Mouse (Mus musculus) limb, embryonic 15.5 days (tissue): ENCODE results near the gene Ano6. TPM values are rescaled to one million over a fixed set of nuclear protein-coding genes. Genes with fewer than 3 reads are reported as not detected.

Experiments
- ATAC-seq: fragments of 200-750 bp; cut with Nextera tagmentation; 2 replicates; pipeline ENCODE4 v1.8.0; 2017; ENCODE audit warnings: low read depth, moderate TSS enrichment; ENCODE audit not compliant: insufficient number of reproducible peaks, low FRiP score, low TSS enrichment
- H3K27ac ChIP-seq: fragments of 300-500 bp; sonication (generic); 2 replicates; pipeline ENCODE4 v1.5.1; 2015; ENCODE audit warnings: moderate library complexity, mild to moderate bottlenecking, inconsistent platforms
- H3K27me3 ChIP-seq: fragments of 300-500 bp; sonication (generic); 2 replicates; pipeline ENCODE4 v1.6.1; 2015; ENCODE audit warnings: inconsistent platforms
- H3K36me3 ChIP-seq: fragments of 300-500 bp; sonication (generic); 2 replicates; pipeline ENCODE4 v1.6.1; 2015; ENCODE audit warnings: inconsistent platforms
- H3K4me1 ChIP-seq: fragments of 300-500 bp; sonication (generic); 2 replicates; pipeline ENCODE4 v1.6.1; 2015; ENCODE audit warnings: inconsistent platforms
- H3K4me2 ChIP-seq: fragments of 300-500 bp; sonication (generic); 2 replicates; pipeline ENCODE4 v1.6.1; 2015; ENCODE audit warnings: mild to moderate bottlenecking, inconsistent platforms
- H3K4me3 ChIP-seq: fragments of 300-500 bp; sonication (generic); 2 replicates; pipeline ENCODE4 v1.5.1; 2015; ENCODE audit warnings: mild to moderate bottlenecking, inconsistent platforms
- H3K9ac ChIP-seq: fragments of 300-500 bp; sonication (generic); 2 replicates; pipeline ENCODE4 v1.6.1; 2015; ENCODE audit warnings: inconsistent platforms
- H3K9me3 ChIP-seq: fragments of 300-500 bp; sonication (generic); 2 replicates; pipeline ENCODE4 v1.6.1; 2016; ENCODE audit warnings: inconsistent platforms
- WGBS: fragments of 180-500 bp; shearing (Covaris S2); methylation state at CpG from one replicate; pipeline ENCODE4 v1.1.7; 2015; 5-methylcytosine and 5-hydroxymethylcytosine counted together
- polyA plus RNA-seq: library from polyadenylated mRNA; unstranded; fragments of >200 nt; fragmentation: Nextera tagmentation; extraction: Ambion mirVana; gene quantifications from 2 replicates; pipeline ENCODE4 v1.2.1, GENCODE M21; 2015

The Ano6 gene
- polyA plus RNA-seq, 1 experiment from 2014 or later, result 50.3 TPM

DNA sequence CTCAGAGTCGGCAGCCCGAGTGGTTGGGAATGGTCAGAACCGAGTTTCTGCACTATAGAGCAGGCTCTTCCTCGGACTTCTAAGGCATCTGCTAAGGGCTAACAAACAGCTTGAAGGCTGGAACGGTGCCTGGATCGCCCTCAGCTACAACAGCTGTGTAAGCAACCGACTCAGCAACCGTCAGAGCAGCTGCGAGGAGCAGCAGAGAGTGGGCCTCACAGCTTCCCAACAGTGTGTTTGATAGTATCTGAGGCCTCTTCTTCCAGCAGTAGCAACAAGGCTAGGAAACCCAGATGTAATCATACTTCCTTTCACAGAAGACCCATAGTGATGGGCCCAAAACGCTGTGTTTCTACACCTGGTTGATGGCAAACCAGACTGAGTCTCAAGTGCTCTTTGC lies 33.5 kb upstream of the Ano6 start:
- Histone ChIP-seq H3K9me3 (no peaks in the 10 kb centered on the region), H3K4me2 (no peak overlapping the region), H3K9ac (no peak overlapping the region), H3K4me3 (no peak overlapping the region), H3K36me3 (no peaks in the 10 kb centered on the region), H3K4me1 (peaks cover 5% of the 10 kb centered on the region; the same call in 1 of the 2 replicates), H3K27me3 (no peaks in the 10 kb centered on the region), H3K27ac (no peak overlapping the region)
- no peak for ATAC-seq
- 29% methylated on average over 10 of the region's 10 CpGs for WGBS

DNA sequence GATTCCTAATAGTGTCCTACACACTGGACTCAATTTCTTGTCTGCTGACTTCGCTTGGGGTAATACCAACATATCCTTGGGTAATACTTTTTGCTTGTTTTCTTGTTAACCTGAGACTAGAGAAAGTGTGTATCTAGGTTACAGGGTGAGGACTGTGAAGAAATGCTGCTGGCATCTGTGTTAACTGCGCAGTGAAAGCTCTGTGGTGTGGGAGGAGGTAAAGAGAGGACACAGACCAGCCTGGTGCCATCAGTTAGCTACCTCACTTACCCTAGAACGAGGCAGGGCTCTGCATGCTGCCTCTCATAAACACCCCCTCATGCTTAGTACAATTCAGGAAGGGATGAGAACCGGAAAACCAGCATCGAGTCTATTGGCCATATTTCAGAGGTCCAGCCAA lies 32.6 kb upstream of the Ano6 start:
- Histone ChIP-seq H3K4me3 (no peak overlapping the region), H3K9me3 (no peaks in the 10 kb centered on the region), H3K36me3 (no peaks in the 10 kb centered on the region), H3K27ac (no peak overlapping the region), H3K27me3 (no peaks in the 10 kb centered on the region), H3K9ac (no peak overlapping the region), H3K4me1 (peaks cover 5% of the 10 kb centered on the region; the same call in 1 of the 2 replicates), H3K4me2 (no peak overlapping the region)
- no peak for ATAC-seq
- WGBS, result 66% methylated on average over 5 of the region's 5 CpGs

DNA sequence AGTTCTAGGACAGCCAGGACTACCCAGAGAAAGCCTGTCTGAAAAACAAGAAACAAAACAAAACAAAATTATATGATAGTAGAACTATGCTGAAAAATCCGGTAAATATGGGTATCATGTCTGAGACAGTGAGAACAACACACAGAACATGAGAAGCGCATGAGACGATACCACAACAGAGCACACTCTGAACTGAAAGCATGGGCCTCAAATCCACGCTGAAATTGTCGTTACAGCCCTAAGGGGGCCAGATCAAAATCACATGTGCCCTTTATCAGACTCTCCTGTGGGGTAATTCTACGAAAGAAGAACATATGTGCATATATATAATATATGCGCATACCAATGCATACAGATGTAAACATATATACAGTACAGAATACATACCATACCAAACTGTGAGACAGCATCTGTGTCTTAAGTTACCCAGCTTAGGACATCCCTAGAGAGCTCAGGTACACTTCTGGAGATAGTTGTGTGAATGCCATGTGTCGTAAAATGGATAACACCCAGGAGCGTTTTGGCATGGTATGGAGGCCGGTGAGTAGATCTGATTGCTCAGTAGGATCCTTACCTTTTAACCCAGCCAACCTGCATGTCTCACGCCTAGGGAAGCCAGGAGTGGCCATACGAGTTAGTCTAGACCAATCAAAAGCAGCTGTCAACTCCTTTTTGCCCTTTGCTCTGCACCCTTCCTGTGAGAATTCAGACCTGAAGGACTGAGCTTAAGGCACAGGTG lies 31.8 kb upstream of the Ano6 start:
- no peak for ATAC-seq
- Histone ChIP-seq H3K4me3 (no peak overlapping the region), H3K4me1 (peaks cover 5% of the 10 kb centered on the region; the same call in 1 of the 2 replicates), H3K9ac (no peak overlapping the region), H3K4me2 (no peak overlapping the region), H3K27me3 (no peaks in the 10 kb centered on the region), H3K9me3 (no peaks in the 10 kb centered on the region), H3K27ac (no peak overlapping the region), H3K36me3 (no peaks in the 10 kb centered on the region)
- WGBS, result 70% methylated on average over 12 of the region's 12 CpGs

GRCm38 (mm10) chr15:95759857-95760256 lies 30.8 kb upstream of the Ano6 start:
- H3K4me3 ChIP-seq, result no peak overlapping the region
- WGBS, result 57% methylated on average over 6 of the region's 6 CpGs
- ATAC-seq, result no peak
- no peaks in the 10 kb centered on the region for H3K9me3 ChIP-seq
- no peak overlapping the region for H3K9ac ChIP-seq
- no peak overlapping the region for H3K27ac ChIP-seq
- no peaks in the 10 kb centered on the region for H3K27me3 ChIP-seq
- no peaks in the 10 kb centered on the region for H3K36me3 ChIP-seq
- no peak overlapping the region for H3K4me2 ChIP-seq
- H3K4me1 ChIP-seq, result peaks cover 5% of the 10 kb centered on the region; the same call in 1 of the 2 replicates

- Histone ChIP-seq H3K27me3 (no peaks in the 10 kb centered on the region), H3K9ac (no peak overlapping the region), H3K27ac (no peak overlapping the region), H3K4me2 (no peak overlapping the region), H3K4me1 (peaks cover 5% of the 10 kb centered on the region; the same call in 1 of the 2 replicates), H3K4me3 (no peak overlapping the region), H3K9me3 (no peaks in the 10 kb centered on the region), H3K36me3 (no peaks in the 10 kb centered on the region)
- WGBS, result 68% methylated on average over 7 of the region's 7 CpGs
- no peak for ATAC-seq
These were observed 29.2 kb upstream of the Ano6 start for GRCm38 (mm10) chr15:95761420-95761819.

DNA sequence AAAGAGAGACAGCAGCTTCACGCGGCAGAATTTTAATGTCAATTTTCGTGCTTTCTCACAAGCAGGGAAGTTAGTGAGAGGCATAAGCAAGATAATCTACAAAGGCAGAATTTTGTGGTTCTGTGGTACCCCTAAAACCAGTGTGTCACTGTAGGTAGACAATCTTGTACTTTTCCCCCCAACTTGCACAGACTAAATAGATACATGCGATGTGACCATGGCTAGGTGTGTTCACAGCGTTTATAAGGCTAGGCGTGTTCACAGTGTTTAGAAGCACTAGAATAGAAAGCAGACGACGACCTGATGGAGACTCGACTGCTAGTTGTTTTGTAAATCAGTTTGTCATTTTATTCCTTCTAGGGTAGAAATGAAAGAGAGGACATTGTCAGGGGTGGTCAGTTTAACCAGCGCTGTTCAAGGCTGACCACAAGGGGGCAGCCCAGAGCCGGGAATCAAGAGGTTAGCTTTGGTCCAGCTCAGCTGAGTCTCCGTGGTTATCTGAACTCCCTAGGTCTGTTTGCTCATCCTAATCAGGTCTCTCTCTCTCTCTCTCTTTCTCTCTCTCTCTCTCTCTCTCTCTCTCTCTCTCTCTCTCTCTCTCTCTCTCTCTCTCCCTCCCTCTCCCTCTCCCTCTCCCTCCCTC lies 27.9 kb upstream of the Ano6 start:
- Histone ChIP-seq H3K27me3 (no peaks in the 10 kb centered on the region), H3K9me3 (no peaks in the 10 kb centered on the region), H3K36me3 (no peaks in the 10 kb centered on the region), H3K27ac (no peak overlapping the region), H3K4me2 (no peak overlapping the region), H3K9ac (no peak overlapping the region), H3K4me1 (no peaks in the 10 kb centered on the region), H3K4me3 (no peak overlapping the region)
- WGBS, result 35% methylated on average over 12 of the region's 12 CpGs
- no peak for ATAC-seq

GRCm38 (mm10) chr15:95763464-95763863 lies 27.2 kb upstream of the Ano6 start:
- Histone ChIP-seq H3K4me1 (no peaks in the 10 kb centered on the region), H3K36me3 (no peaks in the 10 kb centered on the region), H3K9me3 (no peaks in the 10 kb centered on the region), H3K4me2 (no peak overlapping the region), H3K9ac (no peak overlapping the region), H3K27me3 (no peaks in the 10 kb centered on the region), H3K4me3 (no peak overlapping the region), H3K27ac (no peak overlapping the region)
- whole genome bisulfite sequencing, result 47% methylated on average over 6 of the region's 6 CpGs
- ATAC-seq, result no peak

GRCm38 (mm10) chr15:95765271-95765670 lies 25.4 kb upstream of the Ano6 start:
- Histone ChIP-seq H3K9me3 (no peaks in the 10 kb centered on the region), H3K4me1 (peaks cover 3% of the 10 kb centered on the region; the same call in 1 of the 2 replicates), H3K36me3 (no peaks in the 10 kb centered on the region), H3K4me2 (no peak overlapping the region), H3K4me3 (no peak overlapping the region), H3K27ac (no peak overlapping the region), H3K27me3 (no peaks in the 10 kb centered on the region), H3K9ac (no peak overlapping the region)
- no peak for ATAC-seq
- WGBS, result 90% methylated on average over 8 of the region's 8 CpGs

DNA sequence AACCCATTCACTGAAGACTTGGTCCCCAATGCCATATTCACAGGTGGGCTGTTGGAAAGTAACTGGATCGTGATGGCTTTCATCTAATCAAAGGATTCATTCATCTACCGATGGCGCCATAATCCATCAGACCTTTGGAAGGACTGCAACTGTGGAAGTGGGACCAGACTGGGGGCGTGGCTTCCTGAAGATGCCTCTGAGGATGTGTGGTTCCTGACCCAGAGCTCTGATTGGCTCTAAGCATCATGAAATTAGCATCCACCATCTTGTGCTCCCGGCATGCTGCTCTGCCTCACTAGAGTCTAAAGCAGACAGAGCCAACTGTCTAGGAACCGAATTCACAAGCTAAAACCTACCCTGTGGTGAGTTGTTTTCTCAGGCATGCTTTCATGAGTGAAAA lies 24.7 kb upstream of the Ano6 start:
- H3K4me3 ChIP-seq, result no peak overlapping the region
- H3K9me3 ChIP-seq, result no peaks in the 10 kb centered on the region
- H3K4me1 ChIP-seq, result peaks cover 3% of the 10 kb centered on the region; the same call in 1 of the 2 replicates
- no peak for ATAC-seq
- H3K27me3 ChIP-seq, result no peaks in the 10 kb centered on the region
- no peak overlapping the region for H3K9ac ChIP-seq
- H3K27ac ChIP-seq, result no peak overlapping the region
- WGBS, result 82% methylated on average over 6 of the region's 6 CpGs
- H3K4me2 ChIP-seq, result no peak overlapping the region
- H3K36me3 ChIP-seq, result no peaks in the 10 kb centered on the region

- Histone ChIP-seq H3K9ac (no peak overlapping the region), H3K36me3 (no peaks in the 10 kb centered on the region), H3K4me2 (no peak overlapping the region), H3K27ac (no peak overlapping the region), H3K4me1 (peaks cover 3% of the 10 kb centered on the region; the same call in 1 of the 2 replicates), H3K9me3 (no peaks in the 10 kb centered on the region), H3K4me3 (no peak overlapping the region), H3K27me3 (no peaks in the 10 kb centered on the region)
- 74% methylated on average over 7 of the region's 7 CpGs for whole genome bisulfite sequencing
- no peak for ATAC-seq
These were observed 22.8 kb upstream of the Ano6 start for GRCm38 (mm10) chr15:95767825-95768224.

- no peak overlapping the region for H3K4me3 ChIP-seq
- ATAC-seq, result no peak
- H3K4me2 ChIP-seq, result no peak overlapping the region
- peaks cover 3% of the 10 kb centered on the region; the same call in 1 of the 2 replicates for H3K4me1 ChIP-seq
- no peaks in the 10 kb centered on the region for H3K9me3 ChIP-seq
- no peaks in the 10 kb centered on the region for H3K36me3 ChIP-seq
- WGBS, result 70% methylated on average over 5 of the region's 5 CpGs
- no peak overlapping the region for H3K27ac ChIP-seq
- H3K9ac ChIP-seq, result no peak overlapping the region
- no peaks in the 10 kb centered on the region for H3K27me3 ChIP-seq
These were observed 21.9 kb upstream of the Ano6 start for GRCm38 (mm10) chr15:95768703-95769102.

GRCm38 (mm10) chr15:95769576-95769975 lies 21.1 kb upstream of the Ano6 start:
- Histone ChIP-seq H3K36me3 (no peaks in the 10 kb centered on the region), H3K27ac (no peak overlapping the region), H3K4me3 (no peak overlapping the region), H3K9ac (no peak overlapping the region), H3K9me3 (no peaks in the 10 kb centered on the region), H3K4me1 (peaks cover 3% of the 10 kb centered on the region; the same call in 1 of the 2 replicates), H3K4me2 (no peak overlapping the region), H3K27me3 (no peaks in the 10 kb centered on the region)
- no peak for ATAC-seq
- WGBS, result 75% methylated on average over 4 of the region's 4 CpGs
